Mouse (Mus musculus) megakaryocyte, embryonic 14.5 days (primary cell): ENCODE data around the gene Dusp13. TPM values are rescaled to one million over a fixed set of nuclear protein-coding genes. Genes with fewer than 3 reads are reported as not detected.

Source experiments
- H3K27me3 ChIP-seq: replicated peaks from 2 replicates; pipeline ENCODE3; 2012; ENCODE audit warnings: inconsistent platforms
- H3K36me3 ChIP-seq: replicated peaks from 2 replicates; pipeline ENCODE3; 2012; ENCODE audit warnings: low read length, inconsistent platforms, mixed read lengths
- H3K4me1 ChIP-seq: 2 replicates; pipeline ENCODE4 v1.6.1; 2012; ENCODE audit warnings: inconsistent platforms
- H3K4me3 ChIP-seq: replicated peaks from 2 replicates; pipeline ENCODE3; 2012; ENCODE audit warnings: moderate library complexity, mild to moderate bottlenecking, inconsistent platforms
- H3K9me3 ChIP-seq: 2 replicates; pipeline ENCODE4 v1.6.1; 2012; ENCODE audit warnings: inconsistent platforms
- FLI1 ChIP-seq: IDR thresholded peaks from 2 replicates; pipeline ENCODE4 v1.6.1; 2012; ENCODE audit warnings: low read length, inconsistent platforms, mixed read lengths
- GATA1 ChIP-seq: IDR thresholded peaks from 3 replicates; pipeline ENCODE4 v1.6.1; 2012; ENCODE audit warnings: mixed read lengths, low read length, inconsistent platforms, borderline replicate concordance
- polyA plus RNA-seq: library from polyadenylated mRNA; stranded (reverse); fragments of >175 nt; gene quantifications from 2 replicates; pipeline ENCODE4 v1.2.3, GENCODE M21; 2012; ENCODE audit warnings: low replicate concordance; ENCODE audit not compliant: insufficient read depth

Dusp13 gene
- polyA plus RNA-seq, 1 experiment: 0.25 TPM

GRCm38 (mm10) chr14:21706759-21707571 lies 44.0 kb downstream of the Dusp13 start:
- Histone ChIP-seq H3K36me3 (no peaks in the 10 kb centered on the region), H3K9me3 (no peaks in the 10 kb centered on the region), H3K27me3 (peaks cover 32% of the 10 kb centered on the region)

DNA sequence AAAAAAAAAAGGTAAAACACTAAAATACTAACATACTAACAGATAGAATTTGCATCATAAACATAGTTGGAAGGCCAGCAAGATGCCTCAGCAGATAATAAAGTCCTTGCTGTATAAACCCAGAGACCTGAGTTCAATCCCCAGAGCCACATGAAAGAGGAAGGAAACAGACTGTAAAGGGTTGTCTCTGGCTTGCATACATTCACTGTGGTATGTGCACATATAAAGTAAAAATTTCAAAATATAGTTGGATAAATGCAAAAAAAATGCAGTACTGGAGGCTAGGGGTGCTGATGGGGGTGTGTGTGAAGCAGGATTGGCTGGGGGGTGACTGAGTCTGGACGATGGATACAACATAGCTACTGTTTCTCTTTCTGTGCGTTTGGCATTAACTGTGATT lies 45.5 kb downstream of the Dusp13 start:
- no peaks in the 10 kb centered on the region for H3K9me3 ChIP-seq
- peaks cover 58% of the 10 kb centered on the region for H3K4me1 ChIP-seq
- no peak overlapping the region for H3K4me3 ChIP-seq
- H3K36me3 ChIP-seq: no peaks in the 10 kb centered on the region
- no peak for TF ChIP-seq FLI1
- no peak for TF ChIP-seq GATA1
- H3K27me3 ChIP-seq: peaks cover 29% of the 10 kb centered on the region

More at GRCm38 (mm10) chr14:21706759-21707571, 44.0 kb downstream of the Dusp13 start:
- H3K4me3 ChIP-seq: peak overlapping the region; percentile 60
- H3K4me1 ChIP-seq: peaks cover 58% of the 10 kb centered on the region
- TF ChIP-seq FLI1 (no peak), GATA1 (no peak)

DNA sequence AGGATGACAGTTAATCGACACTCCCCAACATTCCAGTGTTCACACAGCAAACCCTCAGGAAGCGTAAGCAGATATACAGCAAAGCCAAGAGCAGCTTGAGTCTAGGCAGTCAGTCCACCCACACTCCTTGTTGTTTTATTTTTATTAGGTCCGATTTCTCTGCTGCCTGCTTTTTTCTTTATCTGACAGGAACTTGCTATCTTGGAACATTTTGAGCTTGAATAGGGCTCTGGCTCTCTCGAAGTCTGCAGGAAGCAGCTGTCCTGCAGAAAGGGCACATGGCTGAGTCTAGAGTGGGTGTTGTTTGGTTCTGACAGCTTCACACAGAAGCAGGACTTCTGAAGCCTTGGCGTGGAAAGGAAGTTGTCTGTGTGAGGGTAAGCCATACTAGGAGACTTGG lies 47.7 kb downstream of the Dusp13 start:
- no peaks in the 10 kb centered on the region for H3K9me3 ChIP-seq
- H3K36me3 ChIP-seq: no peaks in the 10 kb centered on the region
- peak overlapping the region; percentile 72 for H3K4me3 ChIP-seq
- H3K27me3 ChIP-seq: peaks cover 28% of the 10 kb centered on the region
- no peak for TF ChIP-seq FLI1
- TF ChIP-seq GATA1: no peak
- H3K4me1 ChIP-seq: peaks cover 55% of the 10 kb centered on the region

- H3K4me3 ChIP-seq: peak overlapping the region; percentile 26
- H3K9me3 ChIP-seq: no peaks in the 10 kb centered on the region
- TF ChIP-seq GATA1: no peak
- no peak for TF ChIP-seq FLI1
Observed at GRCm38 (mm10) chr14:21702691-21703090, 48.3 kb downstream of the Dusp13 start.

GRCm38 (mm10) chr14:21696186-21696830 lies 54.7 kb downstream of the Dusp13 start:
- H3K36me3 ChIP-seq: no peaks in the 10 kb centered on the region
- peaks cover 4% of the 10 kb centered on the region for H3K9me3 ChIP-seq
- no peak overlapping the region for H3K4me3 ChIP-seq
- TF ChIP-seq GATA1 (no peak), FLI1 (no peak)
- peaks cover 15% of the 10 kb centered on the region for H3K27me3 ChIP-seq
- peaks cover 26% of the 10 kb centered on the region for H3K4me1 ChIP-seq

More at GRCm38 (mm10) chr14:21702691-21703090, 48.3 kb downstream of the Dusp13 start:
- Histone ChIP-seq H3K27me3 (peaks cover 27% of the 10 kb centered on the region), H3K4me1 (peaks cover 51% of the 10 kb centered on the region), H3K36me3 (no peaks in the 10 kb centered on the region)

DNA sequence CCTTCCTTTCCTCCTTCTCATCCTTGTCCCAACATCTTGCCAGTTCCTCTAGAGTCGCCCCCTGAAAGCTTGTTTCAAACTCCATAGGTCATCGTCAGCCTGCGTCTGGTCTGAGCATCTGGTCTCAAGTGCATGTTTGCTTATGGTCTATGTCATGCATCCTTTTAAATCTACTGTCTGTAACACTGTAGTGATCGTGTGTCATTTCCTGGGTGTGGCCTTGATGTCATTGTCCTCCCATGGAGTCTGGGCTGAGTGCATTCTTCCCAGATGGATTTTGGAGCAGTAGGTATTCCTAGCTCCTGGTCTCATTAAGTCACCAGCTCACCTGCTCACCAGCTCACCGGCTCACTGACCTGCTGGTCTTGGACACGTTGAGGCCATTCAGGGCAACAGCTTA lies 56.0 kb downstream of the Dusp13 start:
- peaks cover 4% of the 10 kb centered on the region for H3K9me3 ChIP-seq
- no peaks in the 10 kb centered on the region for H3K36me3 ChIP-seq
- TF ChIP-seq GATA1 (no peak), FLI1 (no peak)
- H3K4me3 ChIP-seq: no peak overlapping the region
- peaks cover 26% of the 10 kb centered on the region for H3K4me1 ChIP-seq
- H3K27me3 ChIP-seq: peaks cover 13% of the 10 kb centered on the region

- Histone ChIP-seq H3K4me1 (peaks cover 8% of the 10 kb centered on the region), H3K27me3 (peaks cover 21% of the 10 kb centered on the region), H3K36me3 (no peaks in the 10 kb centered on the region), H3K9me3 (peaks cover 9% of the 10 kb centered on the region), H3K4me3 (no peak overlapping the region)
- TF ChIP-seq GATA1 (no peak), FLI1 (no peak)
Observed at GRCm38 (mm10) chr14:21691070-21691469, 59.9 kb downstream of the Dusp13 start.

DNA sequence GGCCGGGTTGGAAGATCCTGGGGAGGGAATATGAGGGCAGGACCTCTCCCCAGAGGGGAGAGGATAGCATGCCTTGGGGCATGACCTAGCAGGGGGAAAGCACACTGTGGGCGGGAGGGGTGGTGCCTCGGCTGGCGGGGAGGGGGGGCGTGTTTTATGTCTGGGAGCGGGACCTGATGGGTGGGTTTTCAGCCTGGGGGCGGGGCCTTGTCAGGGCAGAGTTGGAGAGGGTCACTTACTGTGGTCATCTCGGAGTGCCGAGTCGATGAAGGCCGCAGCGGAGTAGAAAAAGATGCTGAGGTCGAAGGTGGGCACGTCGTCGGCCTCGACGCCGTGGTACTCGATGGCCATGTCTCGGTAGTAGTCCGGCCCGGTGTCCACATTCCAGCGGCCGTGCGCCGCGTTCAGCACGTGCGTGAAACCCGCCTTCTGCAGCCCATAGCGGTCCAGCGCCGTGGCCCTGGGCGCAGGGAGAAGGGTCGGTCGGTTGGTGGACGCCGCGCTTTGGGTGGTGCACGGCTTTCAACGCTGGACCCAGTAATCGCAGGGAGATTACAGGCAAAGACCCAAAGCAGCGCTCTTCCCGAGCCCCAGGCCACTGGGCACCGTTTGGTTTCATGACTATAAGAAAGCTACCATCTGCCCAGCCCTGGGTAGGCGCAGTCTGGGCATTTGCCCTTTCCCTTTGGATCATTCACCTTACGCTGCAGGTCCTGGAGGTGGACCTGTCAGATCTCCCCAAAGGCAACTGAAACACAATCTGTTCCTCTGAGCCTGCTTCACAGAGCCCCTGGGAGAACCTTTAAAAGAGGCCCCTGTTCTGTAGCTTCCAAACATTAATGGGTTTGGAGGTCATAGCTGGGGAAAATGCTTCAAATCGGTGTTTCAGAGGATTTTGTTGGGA lies 64.4 kb downstream of the Dusp13 start:
- Histone ChIP-seq H3K36me3 (no peaks in the 10 kb centered on the region), H3K4me3 (no peak overlapping the region), H3K4me1 (peaks cover 13% of the 10 kb centered on the region), H3K9me3 (0 out of 2 replicates have a peak, but pooled peaks cover 5% of the 10 kb centered on the region), H3K27me3 (peaks cover 38% of the 10 kb centered on the region)
- TF ChIP-seq GATA1: no peak
- TF ChIP-seq FLI1: no peak

- Histone ChIP-seq H3K4me1 (peaks cover 10% of the 10 kb centered on the region), H3K9me3 (0 out of 2 replicates have a peak, but pooled peaks cover 5% of the 10 kb centered on the region), H3K4me3 (no peak overlapping the region), H3K36me3 (no peaks in the 10 kb centered on the region), H3K27me3 (peaks cover 39% of the 10 kb centered on the region)
- TF ChIP-seq FLI1 (no peak), GATA1 (no peak)
Observed at GRCm38 (mm10) chr14:21685411-21686146, 65.4 kb downstream of the Dusp13 start.

DNA sequence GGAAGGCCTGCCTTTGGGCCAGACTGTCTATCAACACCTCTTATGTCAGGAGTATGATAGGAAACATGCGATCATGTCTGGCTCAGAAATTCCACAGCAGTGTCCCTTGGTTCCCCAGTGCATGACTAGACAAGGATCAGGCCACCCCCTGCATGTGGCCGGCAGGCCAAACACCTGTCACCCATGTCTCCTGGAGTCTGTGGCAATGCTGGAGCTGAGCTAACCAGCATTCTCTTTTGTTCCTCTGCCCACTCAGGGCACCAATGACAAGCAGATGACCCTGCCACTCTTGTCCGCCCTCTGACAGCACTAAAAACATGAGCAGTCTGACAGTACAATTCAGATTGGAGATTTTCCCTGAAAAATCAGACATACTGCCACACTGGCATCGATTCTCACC lies 67.1 kb downstream of the Dusp13 start:
- H3K36me3 ChIP-seq: no peaks in the 10 kb centered on the region
- H3K4me1 ChIP-seq: peaks cover 24% of the 10 kb centered on the region
- H3K27me3 ChIP-seq: peaks cover 39% of the 10 kb centered on the region
- 0 out of 2 replicates have a peak, but pooled peaks cover 5% of the 10 kb centered on the region for H3K9me3 ChIP-seq
- no peak overlapping the region for H3K4me3 ChIP-seq
- no peak for TF ChIP-seq FLI1
- TF ChIP-seq GATA1: no peak

Other genes with a start within 250 kb of the Dusp13 start
- gene Dupd1, start 36.6 kb downstream of the Dusp13 start, polyA plus RNA-seq: not detected in 2 replicates
- gene Samd8, start 650 bp downstream of the Dusp13 start, polyA plus RNA-seq: 1.7 and 4.1 TPM in 2 replicates
- gene Vdac2, start 74.1 kb upstream of the Dusp13 start, polyA plus RNA-seq: 103 and 334 TPM in 2 replicates
- gene Comtd1, start 97.8 kb upstream of the Dusp13 start, polyA plus RNA-seq: 37.7 and 44.1 TPM in 2 replicates
- 0.77 and 1.3 TPM in 2 replicates for gene Zfp503, start 238.4 kb upstream of the Dusp13 start, polyA plus RNA-seq